Comparison of ENCODE assay signal across 21 mouse cellular contexts in the genomic region with DNA sequence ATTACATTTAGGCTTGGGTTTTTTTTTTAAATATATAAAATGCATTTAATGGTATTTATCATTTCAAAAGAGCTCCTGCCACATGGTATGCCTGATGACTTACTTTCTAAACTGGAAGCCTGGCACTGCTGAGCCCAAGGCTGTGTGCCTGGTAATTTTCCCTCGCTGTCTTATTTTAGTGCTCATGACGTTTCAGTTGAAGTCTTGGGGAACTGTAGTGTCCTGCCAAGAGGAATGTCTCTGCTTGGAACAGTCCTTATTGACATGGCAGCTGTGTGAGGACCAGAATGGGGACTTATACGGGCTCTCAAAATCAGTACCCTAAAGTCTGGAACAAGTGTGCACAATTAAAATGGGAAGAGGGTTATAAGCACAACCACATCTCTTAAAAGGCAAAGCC. TPM values are rescaled to one million over a fixed set of nuclear protein-coding genes. Genes with fewer than 3 reads are reported as not detected.
DNase-seq lines count a peak whose midpoint lies in the region; ATAC-seq and TF ChIP-seq lines count a peak whose summit lies in the region.
"Had no signal": no experiment of that assay in that cellular context is flagged by ENCODE, and none has a peak within 500 bp of the region (broad histone marks: within the 10 kb centered on the region; RNA-seq: fewer than 3 reads in every experiment).

No protein-coding gene starts in this region.

- H3K36me3 ChIP-seq in hindbrain, embryonic 10.5 days, result no peaks in the 10 kb centered on the region
- no peaks in the 10 kb centered on the region for H3K36me3 ChIP-seq in hindbrain, embryonic 16.5 days (ENCODE audit: control insufficient read depth, insufficient read depth, low read length)
- no peaks in the 10 kb centered on the region for H3K36me3 ChIP-seq in liver, postnatal 0 days (replicated peaks; ENCODE audit: insufficient read depth, low read length)
- H3K36me3 ChIP-seq: heart, embryonic 15.5 days had no signal

- TF ChIP-seq POLR2A in brain, embryonic 14.5 days (IDR thresholded peaks at IDR 0.05; ENCODE audit: borderline replicate concordance, extremely low read depth, insufficient read depth, insufficient read length, poor library complexity, severe bottlenecking), result no peak

- H3K4me3 ChIP-seq in hindbrain, embryonic 10.5 days, result peak overlapping the region; percentile 31; the same call in 1 of the 2 replicates
- no peak overlapping the region for H3K4me3 ChIP-seq in hindbrain, embryonic 16.5 days (ENCODE audit: low read length)
- no peak overlapping the region for H3K4me3 ChIP-seq in layer of hippocampus, adult 2 months
- no peak overlapping the region for H3K4me3 ChIP-seq in liver, postnatal 0 days (ENCODE audit: low read depth, low read length)
- H3K4me3 ChIP-seq: heart, adult 2 months; heart, embryonic 15.5 days had no signal

- H3K27ac ChIP-seq in hindbrain, embryonic 10.5 days, result no peak overlapping the region
- no peak overlapping the region for H3K27ac ChIP-seq in hindbrain, embryonic 16.5 days (ENCODE audit: low read depth, low read length)
- no peak overlapping the region for H3K27ac ChIP-seq in layer of hippocampus, adult 2 months
- no peak overlapping the region for H3K27ac ChIP-seq in liver, postnatal 0 days (ENCODE audit: low read depth)
- H3K27ac ChIP-seq: heart, adult 2 months; heart, embryonic 15.5 days; stomach, postnatal 0 days had no signal

- no peak for ATAC-seq in hindbrain, embryonic 16.5 days
- no peak for ATAC-seq in liver, postnatal 0 days
- ATAC-seq: activated CD4-positive, CD25-positive, alpha-beta regulatory T cell, adult 4 months; intestine, postnatal 0 days; Patski had no signal

- H3K4me2 ChIP-seq in hindbrain, embryonic 16.5 days (ENCODE audit: low read length), result no peak overlapping the region
- no peak overlapping the region for H3K4me2 ChIP-seq in liver, postnatal 0 days (ENCODE audit: low read depth, low read length)
- H3K4me2 ChIP-seq: heart, embryonic 15.5 days had no signal

- no peak for TF ChIP-seq EP300 in liver, postnatal 0 days (IDR thresholded peaks at IDR 0.05; ENCODE audit: low read depth)

- TF ChIP-seq CTCF in brain, embryonic 14.5 days (IDR thresholded peaks at IDR 0.05; ENCODE audit: borderline replicate concordance, extremely low read depth, insufficient read depth, insufficient read length), result no peak
- TF ChIP-seq CTCF in layer of hippocampus, adult 2 months (conservative IDR thresholded peaks at IDR 0.05), result no peak
- TF ChIP-seq CTCF in liver, postnatal 0 days (IDR thresholded peaks at IDR 0.05; ENCODE audit: low read depth), result no peak

- WGBS in hindbrain, embryonic 10.5 days, result 2% methylated on average over 3 of the region's 3 CpGs
- WGBS in hindbrain, embryonic 16.5 days, result 3% methylated on average over 3 of the region's 3 CpGs
- WGBS in liver, postnatal 0 days (ENCODE audit: insufficient replicate concordance), result 1% methylated on average over 3 of the region's 3 CpGs

- peaks cover 57% of the 10 kb centered on the region for H3K4me1 ChIP-seq in hindbrain, embryonic 10.5 days (replicated peaks)
- peaks cover 9% of the 10 kb centered on the region for H3K4me1 ChIP-seq in hindbrain, embryonic 16.5 days (ENCODE audit: control insufficient read depth, insufficient read depth, low read depth, low read length)
- peaks cover 23% of the 10 kb centered on the region for H3K4me1 ChIP-seq in liver, postnatal 0 days (ENCODE audit: insufficient read depth)

- peaks cover 100% of the 10 kb centered on the region for H3K27me3 ChIP-seq in hindbrain, embryonic 10.5 days (ENCODE audit: insufficient read depth, poor library complexity, severe bottlenecking)
- H3K27me3 ChIP-seq in hindbrain, embryonic 16.5 days (replicated peaks; ENCODE audit: control insufficient read depth, insufficient read depth, low read length), result peaks cover 75% of the 10 kb centered on the region
- peaks cover 100% of the 10 kb centered on the region for H3K27me3 ChIP-seq in liver, postnatal 0 days (ENCODE audit: insufficient read depth, low read length)
- H3K27me3 ChIP-seq: Patski had no signal

- DNase-seq in hindbrain, embryonic 10.5 days (ENCODE audit: low spot score), result peak; percentile 18
- peak; percentile 36 for DNase-seq in brain, embryonic 14.5 days (ENCODE audit: low read depth)
- peak; percentile 15 for DNase-seq in embryo, embryonic 9.5 days (ENCODE audit: extremely low spot score)
- peak; percentile 7 for DNase-seq in induced T-regulatory cell, adult 2 months (ENCODE audit: low read depth)
- DNase-seq in layer of hippocampus, adult 2 months (ENCODE audit: low spot score in 2 of 2), result no peak
- DNase-seq in liver, postnatal 0 days, result no peak
- DNase-seq: adrenal gland, postnatal 25 days; cerebellum, adult 8-10 months; heart, adult 2 months; kidney, postnatal 14 days; liver; lung, adult 2 months; lung, postnatal 36 days; right cerebral cortex, postnatal 25 days had no signal

- no peaks in the 10 kb centered on the region for H3K9me3 ChIP-seq in hindbrain, embryonic 10.5 days
- no peaks in the 10 kb centered on the region for H3K9me3 ChIP-seq in hindbrain, embryonic 16.5 days (ENCODE audit: control insufficient read depth, low read length)
- no peaks in the 10 kb centered on the region for H3K9me3 ChIP-seq in liver, postnatal 0 days (ENCODE audit: low read length)
- H3K9me3 ChIP-seq: heart, embryonic 15.5 days had no signal

- no peak overlapping the region for H3K9ac ChIP-seq in hindbrain, embryonic 16.5 days (ENCODE audit: low read depth, low read length)
- H3K9ac ChIP-seq in liver, postnatal 0 days (replicated peaks), result no peak overlapping the region
- H3K9ac ChIP-seq: heart, embryonic 15.5 days had no signal

RNA-seq across cellular contexts. Expression of gene Six1, which starts 5.2 kb away (rescaled TPM):
- polyA plus RNA-seq in hindbrain, embryonic 10.5 days (2016; fragmentation: Nextera tagmentation; extraction: Ambion mirVana), result 21.1 and 33.5 TPM in 2 replicates
- 0.58 and 1.5 TPM in 2 replicates for polyA plus RNA-seq in hindbrain, embryonic 16.5 days (2015; fragmentation: Nextera tagmentation; extraction: Ambion mirVana)
- 0.53 and 0.94 TPM in 2 replicates for polyA plus RNA-seq in brain, embryonic 14.5 days (2012; rRNA removed)
- total RNA-seq in layer of hippocampus, adult 2 months (2021), result under 1 TPM; 0.18 to 0.20 TPM
- polyA plus RNA-seq in liver, postnatal 0 days (2015; fragmentation: Nextera tagmentation; extraction: Ambion mirVana), result 0.04 and 0.17 TPM in 2 replicates
- total RNA-seq: hematopoietic stem cell, adult 5-6 weeks had no signal
- polyA plus RNA-seq: activated CD4-positive, CD25-positive, alpha-beta regulatory T cell, adult 4 months; intestine, postnatal 0 days had no signal

Comparison
In these comparisons a context has a peak if more than half of its experiments do, and no peak if none do; other contexts are left out.
1. DNase-seq: peak in hindbrain, embryonic 10.5 days (single experiment), brain, embryonic 14.5 days (single experiment), embryo, embryonic 9.5 days (single experiment) and induced T-regulatory cell, adult 2 months (single experiment); none in layer of hippocampus, adult 2 months (0 of 2) and liver, postnatal 0 days (single experiment).